Mouse (Mus musculus) G1E (cell line): Measurements from ENCODE around the gene Sparc.

Source experiments
- CTCF ChIP-seq: IDR thresholded peaks from 2 replicates; pipeline ENCODE4 v1.5.1; 2012; ENCODE audit warnings: low read depth, low read length, inconsistent platforms, mixed read lengths
- GATA1 ChIP-seq: IDR thresholded peaks from 2 replicates; pipeline ENCODE4 v1.6.1; 2012; ENCODE audit warnings: borderline replicate concordance, low read length, inconsistent platforms, mixed read lengths
- GATA2 ChIP-seq: IDR thresholded peaks from 2 replicates; pipeline ENCODE4 v1.6.1; 2012; ENCODE audit warnings: low read depth, low read length, inconsistent platforms, borderline replicate concordance
- POLR2AphosphoS5 ChIP-seq: IDR thresholded peaks from 2 replicates; pipeline ENCODE4 v1.6.1; 2012; ENCODE audit warnings: low read depth, low read length, inconsistent platforms; ENCODE audit not compliant: insufficient replicate concordance
- TAL1 ChIP-seq: conservative IDR thresholded peaks from 2 replicates; pipeline ENCODE4 v1.6.1; 2012; ENCODE audit warnings: low read depth, low read length, inconsistent platforms, mixed read lengths

- TF ChIP-seq CTCF = no peak
- TF ChIP-seq POLR2AphosphoS5 = no peak
- no peak for TF ChIP-seq GATA1
- TF ChIP-seq TAL1 = no peak
- no peak for TF ChIP-seq GATA2
Measured at GRCm38 (mm10) chr11:55439718-55440117, 16.7 kb upstream of the Sparc start.
